Mouse (Mus musculus): Measurements from ENCODE around the gene Slc23a3. TPM values are rescaled to one million over a fixed set of nuclear protein-coding genes. Genes with fewer than 3 reads are reported as not detected.

Slc23a3 gene
- polyA plus RNA-seq (2015; fragmentation: Nextera tagmentation; extraction: Ambion mirVana) = 0.94 and 1.3 TPM in 2 replicates

GRCm38 (mm10) chr1:75133421-75134207 lies at the start of gene Slc23a3:
Slc23a3 (minus strand) TSS chr1:75133890.

DNA sequence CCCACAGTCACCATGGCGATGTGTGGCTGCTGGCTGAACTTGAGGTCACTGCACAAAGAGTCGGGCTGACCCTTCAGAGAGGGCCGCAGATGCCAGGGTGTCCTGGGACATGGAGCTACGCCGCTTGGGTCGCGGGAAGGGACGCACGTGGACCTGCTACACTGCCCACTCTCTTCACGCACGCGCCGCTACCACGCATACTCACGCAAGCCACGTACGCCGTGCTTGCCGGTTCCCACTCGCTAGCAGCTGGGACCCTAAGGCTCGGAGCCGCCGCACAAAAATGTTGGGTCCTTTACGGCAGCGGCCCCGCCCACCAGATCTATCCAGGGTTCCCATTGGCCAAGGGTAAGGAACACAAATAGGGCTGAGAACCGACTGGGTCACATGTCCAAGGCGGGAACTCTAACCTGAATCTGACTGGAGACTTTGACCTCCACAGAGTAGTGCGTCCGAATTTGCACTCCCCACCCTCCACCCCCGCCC lies 46.5 kb upstream of the Slc23a3 start, which contains the start of gene Abcb6:
Gene Abcb6 (minus strand): TSS at position 288 of the 486 bp plus-strand sequence.

DNA sequence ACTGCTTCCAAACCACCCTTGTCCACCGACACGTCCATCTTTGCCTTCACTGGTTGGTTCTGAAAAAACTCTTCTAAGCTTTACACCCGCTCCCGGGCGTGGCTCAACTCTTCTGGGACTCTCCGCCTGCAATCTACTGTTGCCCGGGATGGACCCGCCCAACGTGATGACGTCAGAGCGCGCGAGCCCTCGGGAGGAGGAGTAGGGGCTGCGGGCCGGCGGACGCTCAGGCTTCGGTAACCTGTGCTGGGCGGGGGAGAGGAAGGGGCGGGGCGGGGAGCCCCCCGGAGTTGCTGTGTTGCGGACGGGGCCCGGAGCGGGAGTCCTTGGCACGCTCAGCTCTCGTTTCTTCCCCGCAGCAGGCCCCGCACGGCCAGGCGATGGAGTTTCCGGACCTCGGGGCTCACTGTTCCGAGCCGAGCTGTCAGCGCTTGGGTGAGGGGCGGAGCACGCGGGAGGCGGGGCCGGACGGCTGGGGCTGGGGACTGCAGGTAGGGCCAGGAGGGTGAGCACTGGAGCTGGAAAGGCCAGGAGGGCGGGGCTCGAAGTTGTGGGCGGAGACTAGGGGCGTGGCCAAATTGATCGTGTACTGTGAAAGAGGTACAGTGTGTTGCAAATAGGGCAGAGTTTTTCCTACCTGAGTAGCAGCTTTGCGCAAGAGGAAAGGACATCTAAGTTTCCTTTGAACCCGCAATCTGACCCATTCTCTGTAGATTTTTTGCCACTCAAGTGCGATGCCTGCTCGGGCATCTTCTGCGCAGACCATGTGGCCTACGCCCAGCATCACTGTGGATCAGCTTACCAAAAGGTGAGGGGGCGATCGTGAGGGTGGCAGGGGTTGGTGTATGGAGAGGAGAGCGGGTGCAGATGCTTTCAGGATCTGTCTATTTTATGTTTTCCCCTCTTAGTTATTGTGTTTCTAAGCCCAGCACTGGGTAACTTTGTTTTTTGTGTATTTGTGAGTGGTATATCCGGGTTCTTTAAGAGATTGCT lies 35.1 kb upstream of the Slc23a3 start, which contains the start of gene Zfand2b:
Gene Zfand2b (plus strand): TSS at position 175 of the 993 bp plus-strand sequence.

DNA sequence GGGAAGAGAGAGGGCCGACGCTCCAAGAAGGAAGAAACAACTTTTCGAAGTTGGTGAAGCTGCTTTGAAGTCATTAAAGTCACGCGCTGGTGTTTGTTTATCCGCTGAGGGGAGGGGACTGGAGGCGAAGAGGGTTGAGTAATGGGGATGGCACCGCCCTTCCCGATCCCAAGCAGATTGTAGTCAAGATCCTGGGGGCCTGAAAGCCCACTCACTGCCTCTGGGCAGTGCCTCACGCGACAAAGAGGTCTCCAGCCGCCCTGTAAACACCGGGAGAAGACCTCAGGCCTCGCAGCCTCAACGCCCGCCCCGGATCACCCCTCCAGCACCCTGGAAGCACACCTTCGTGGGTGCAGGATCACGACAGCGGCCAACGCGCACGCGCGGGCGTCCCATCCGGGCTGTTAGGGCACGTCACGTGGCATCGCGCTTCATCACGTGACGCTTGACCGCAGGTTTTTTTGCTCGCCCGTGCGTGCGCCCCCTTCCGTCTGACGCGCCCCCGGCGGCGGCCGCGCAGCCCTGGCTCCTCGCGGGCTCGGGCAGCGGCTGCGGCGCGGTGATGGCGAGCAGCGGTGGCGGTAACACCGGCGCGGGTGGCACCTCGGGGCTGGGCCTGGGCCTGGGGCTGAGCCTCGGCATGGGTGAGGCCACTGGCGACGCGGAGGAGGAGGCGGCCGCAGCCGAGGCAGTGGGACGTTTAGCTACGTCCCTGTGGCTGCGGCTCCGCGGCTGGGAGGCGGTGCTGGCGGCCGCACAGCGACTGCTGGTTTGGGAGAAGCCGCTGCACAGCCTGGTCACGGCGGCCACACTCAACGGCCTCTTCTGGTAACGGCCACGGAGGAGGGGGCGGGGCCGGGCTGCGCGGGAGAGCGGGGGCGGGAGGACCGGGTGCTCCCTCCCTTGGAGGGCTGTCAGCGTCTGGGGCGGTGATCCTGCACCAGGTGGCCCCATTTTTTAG lies 8.9 kb upstream of the Slc23a3 start, which contains the start of the genes Cnppd1 and Retreg2:
Gene Cnppd1 (minus strand): TSS at position 411 of the 961 bp plus-strand sequence.
Gene Retreg2 (plus strand): TSS at position 478 of the 961 bp plus-strand sequence.

DNA sequence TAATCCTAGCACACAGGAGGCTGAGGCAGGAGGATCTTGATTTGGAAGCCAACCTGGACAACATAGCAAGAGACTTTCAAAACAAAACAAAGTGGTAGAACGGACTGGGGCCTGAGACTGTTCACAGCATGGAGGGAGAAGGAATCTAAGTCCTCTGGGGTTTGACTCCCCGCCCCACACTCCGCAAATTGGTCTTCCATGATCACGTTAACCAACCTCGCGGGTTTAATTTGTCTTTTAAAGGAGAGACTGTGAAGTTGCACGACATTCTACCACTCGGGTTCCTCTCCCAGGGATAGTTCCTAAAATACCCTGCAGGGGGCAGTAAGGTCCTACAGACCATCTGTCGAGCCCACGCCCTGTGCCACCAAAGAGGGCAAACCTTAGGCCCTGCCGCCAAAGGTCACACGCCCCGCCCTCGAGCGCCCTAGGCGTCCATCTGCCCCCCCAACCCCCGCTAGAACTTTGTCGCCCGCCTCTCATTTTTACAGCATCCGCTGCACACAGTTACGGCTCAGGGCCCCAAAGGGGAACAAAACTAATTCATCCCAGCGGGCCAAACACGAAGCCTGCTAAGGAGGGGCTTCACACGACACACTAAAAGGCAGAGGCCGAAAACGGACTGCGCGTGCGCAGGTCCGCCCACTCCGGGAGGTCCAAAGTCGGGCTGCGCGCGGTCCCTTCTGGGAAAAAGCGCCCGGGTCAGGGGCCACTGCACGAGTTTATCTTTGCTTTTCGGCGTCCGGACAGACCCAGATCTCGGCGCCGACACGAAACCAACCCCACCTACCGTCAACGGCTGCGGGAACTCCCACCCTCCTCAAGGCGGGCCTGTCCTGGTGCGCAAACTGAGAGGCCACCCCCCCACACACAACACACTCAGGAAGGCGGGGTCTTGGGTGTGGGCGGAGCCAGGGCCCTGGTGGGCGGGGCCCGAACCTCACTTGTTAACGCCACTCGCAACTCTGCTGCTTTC lies 9.1 kb downstream of the Slc23a3 start, which contains the start of gene Nhej1:
Gene Nhej1 (minus strand): TSS at position 855 of the 976 bp plus-strand sequence.

Other genes starting within 250 kb of the Slc23a3 start
- gene Fev, start 248.5 kb downstream of the Slc23a3 start, polyA plus RNA-seq (2015; fragmentation: Nextera tagmentation; extraction: Ambion mirVana) = not detected in 2 replicates
- not detected in 2 replicates for gene Cryba2, start 240.7 kb downstream of the Slc23a3 start, polyA plus RNA-seq (2015; fragmentation: Nextera tagmentation; extraction: Ambion mirVana)
- gene Cfap65, start 198.3 kb downstream of the Slc23a3 start, polyA plus RNA-seq (2015; fragmentation: Nextera tagmentation; extraction: Ambion mirVana) = not detected in 2 replicates
- 1.7 and 2.4 TPM in 2 replicates for gene Ihh, start 182.2 kb downstream of the Slc23a3 start, polyA plus RNA-seq (2015; fragmentation: Nextera tagmentation; extraction: Ambion mirVana)
- 7.1 and 7.9 TPM in 2 replicates for gene Nhej1, start 8.7 kb downstream of the Slc23a3 start, polyA plus RNA-seq (2015; fragmentation: Nextera tagmentation; extraction: Ambion mirVana)
- 67.5 and 72.4 TPM in 2 replicates for gene Cnppd1, start 8.8 kb upstream of the Slc23a3 start, polyA plus RNA-seq (2015; fragmentation: Nextera tagmentation; extraction: Ambion mirVana)
- 59.5 and 62.7 TPM in 2 replicates for gene Retreg2, start 8.9 kb upstream of the Slc23a3 start, polyA plus RNA-seq (2015; fragmentation: Nextera tagmentation; extraction: Ambion mirVana)
- gene Zfand2b, start 34.8 kb upstream of the Slc23a3 start, polyA plus RNA-seq (2015; fragmentation: Nextera tagmentation; extraction: Ambion mirVana) = 44.8 and 52.0 TPM in 2 replicates
- 48.6 and 54.9 TPM in 2 replicates for gene Abcb6, start 46.5 kb upstream of the Slc23a3 start, polyA plus RNA-seq (2015; fragmentation: Nextera tagmentation; extraction: Ambion mirVana)
- 13.2 and 13.3 TPM in 2 replicates for gene Ankzf1, start 58.3 kb upstream of the Slc23a3 start, polyA plus RNA-seq (2015; fragmentation: Nextera tagmentation; extraction: Ambion mirVana)
- gene Atg9a, start 58.3 kb upstream of the Slc23a3 start, polyA plus RNA-seq (2015; fragmentation: Nextera tagmentation; extraction: Ambion mirVana) = 25.2 and 26.9 TPM in 2 replicates
- gene Glb1l, start 76.9 kb upstream of the Slc23a3 start, polyA plus RNA-seq (2015; fragmentation: Nextera tagmentation; extraction: Ambion mirVana) = 6.6 and 10.7 TPM in 2 replicates
- gene Stk16, start 76.9 kb upstream of the Slc23a3 start, polyA plus RNA-seq (2015; fragmentation: Nextera tagmentation; extraction: Ambion mirVana) = 72.1 and 75.1 TPM in 2 replicates
- gene Tuba4a, start 86.0 kb upstream of the Slc23a3 start, polyA plus RNA-seq (2015; fragmentation: Nextera tagmentation; extraction: Ambion mirVana) = 363 and 392 TPM in 2 replicates
- gene A630095N17Rik, start 98.2 kb upstream of the Slc23a3 start, polyA plus RNA-seq (2015; fragmentation: Nextera tagmentation; extraction: Ambion mirVana) = not detected in 2 replicates
- gene Dnajb2, start 102.5 kb upstream of the Slc23a3 start, polyA plus RNA-seq (2015; fragmentation: Nextera tagmentation; extraction: Ambion mirVana) = 37.0 and 38.2 TPM in 2 replicates
- gene Ptprn, start 130.6 kb upstream of the Slc23a3 start, polyA plus RNA-seq (2015; fragmentation: Nextera tagmentation; extraction: Ambion mirVana) = 0.05 and 0.12 TPM in 2 replicates
- not detected in 2 replicates for gene Resp18, start 144.5 kb upstream of the Slc23a3 start, polyA plus RNA-seq (2015; fragmentation: Nextera tagmentation; extraction: Ambion mirVana)
- 46.6 and 54.4 TPM in 2 replicates for gene Dnpep, start 184.1 kb upstream of the Slc23a3 start, polyA plus RNA-seq (2015; fragmentation: Nextera tagmentation; extraction: Ambion mirVana)
- gene Des, start 226.4 kb upstream of the Slc23a3 start, polyA plus RNA-seq (2015; fragmentation: Nextera tagmentation; extraction: Ambion mirVana) = 18.8 and 21.8 TPM in 2 replicates
- 6.9 and 7.2 TPM in 2 replicates for gene Speg, start 241.4 kb upstream of the Slc23a3 start, polyA plus RNA-seq (2015; fragmentation: Nextera tagmentation; extraction: Ambion mirVana)